Mouse (Mus musculus): ENCODE data around the gene D10Wsu102e.
"Not testable (repeated sequence)": the region's sequence is repeated elsewhere in the genome, so short reads cannot be mapped to it uniquely, and the experiment has no call there.

D10Wsu102e gene

DNA sequence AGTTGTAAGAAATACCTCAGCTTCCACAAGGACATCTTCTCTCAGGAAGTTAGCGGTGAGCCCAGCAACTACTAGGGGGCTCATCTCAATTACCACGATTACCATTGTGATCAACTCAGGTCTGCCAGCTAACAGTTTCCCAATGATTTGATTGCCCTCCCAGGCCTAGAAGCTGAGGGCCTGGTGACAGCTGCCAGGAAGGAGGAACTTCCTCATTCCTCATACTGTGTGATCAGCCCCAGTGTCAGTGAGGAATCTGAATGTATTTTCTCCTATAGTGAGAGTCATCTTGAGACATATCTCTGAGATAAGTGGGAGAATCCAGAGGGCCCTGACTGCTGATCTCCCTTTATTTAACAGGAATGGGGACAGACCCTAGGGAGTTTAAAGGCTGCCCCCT, 37.3 kb downstream of the D10Wsu102e start:
- peak; percentile 10 for DNase-seq (ENCODE audit: low read depth, low spot score)
- Histone ChIP-seq H3K27me3 (ENCODE audit: control insufficient read depth, insufficient read depth, low read length, poor library complexity, severe bottlenecking) (no peaks in the 10 kb centered on the region), H3K36me3 (ENCODE audit: control insufficient read depth, insufficient read depth, low read length, poor library complexity, severe bottlenecking) (no peaks in the 10 kb centered on the region)

DNA sequence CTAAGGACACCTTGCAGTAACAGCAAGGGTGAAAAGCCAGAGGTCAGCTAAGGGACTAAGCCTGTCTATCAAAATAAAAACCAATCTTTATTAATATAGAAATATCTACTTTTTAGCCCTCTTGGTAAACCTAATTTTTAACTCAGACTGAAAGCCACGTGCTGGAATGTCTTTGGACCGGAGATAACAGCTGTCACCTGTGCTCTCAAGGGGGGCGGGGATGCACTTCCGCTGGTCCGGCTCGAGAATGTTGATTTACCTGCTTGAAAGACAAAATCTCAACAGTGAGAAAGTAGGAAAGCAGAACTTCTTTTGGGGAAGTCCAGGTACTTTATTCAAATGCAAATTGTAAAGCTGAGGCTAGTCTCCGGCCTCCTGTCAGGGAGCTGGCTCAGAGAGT, 40.9 kb downstream of the D10Wsu102e start:
- DNase-seq (ENCODE audit: low read depth, low spot score): peak; percentile 54
- H3K27me3 ChIP-seq (ENCODE audit: control insufficient read depth, insufficient read depth, low read length, poor library complexity, severe bottlenecking); H3K36me3 ChIP-seq (ENCODE audit: control insufficient read depth, insufficient read depth, low read length, poor library complexity, severe bottlenecking): not testable (repeated sequence)

DNA sequence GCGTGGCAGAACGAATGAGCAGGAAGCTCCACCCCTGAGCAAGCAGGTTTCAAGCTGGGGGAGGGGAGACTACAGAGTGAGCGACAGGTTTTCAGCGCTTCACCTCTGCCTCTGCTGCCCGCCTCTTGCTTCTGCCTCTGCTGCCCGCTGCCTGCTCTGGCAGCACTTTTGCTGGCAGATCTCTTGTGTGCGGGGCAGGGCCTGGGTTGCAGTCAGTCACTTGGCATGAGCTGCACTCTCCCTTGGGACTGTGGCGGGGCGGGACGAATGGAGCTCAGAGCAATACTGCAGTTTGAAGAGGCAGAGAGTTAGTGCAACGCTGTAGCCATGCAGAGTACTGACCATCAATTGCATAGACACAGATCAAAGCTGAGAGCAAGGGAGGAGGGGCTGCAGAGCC, 45.0 kb downstream of the D10Wsu102e start:
- no peak for DNase-seq (ENCODE audit: low read depth, low spot score)
- H3K36me3 ChIP-seq (ENCODE audit: control insufficient read depth, insufficient read depth, low read length, poor library complexity, severe bottlenecking): peaks cover 1% of the 10 kb centered on the region; the same call in 1 of the 2 replicates
- no peaks in the 10 kb centered on the region for H3K27me3 ChIP-seq (ENCODE audit: control insufficient read depth, insufficient read depth, low read length, poor library complexity, severe bottlenecking)

DNA sequence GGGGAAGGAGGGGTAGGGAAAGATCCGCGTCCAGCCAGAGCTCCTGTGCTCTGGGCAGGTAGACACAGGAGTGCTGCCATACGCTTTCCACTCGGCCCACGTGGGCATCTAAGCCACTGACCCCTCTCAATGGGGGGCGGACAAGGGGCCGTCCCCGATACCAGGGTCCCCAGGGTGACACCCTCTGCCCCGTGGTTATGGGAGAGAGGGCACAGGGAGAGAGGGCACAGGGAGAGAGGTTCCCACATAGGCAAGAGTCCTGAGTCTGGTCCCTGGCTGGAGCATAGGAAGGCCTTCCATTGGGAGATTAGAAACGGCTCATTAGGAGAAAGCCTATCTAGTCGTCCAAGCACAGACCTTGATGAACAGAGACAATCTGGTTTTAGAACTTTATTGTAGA, 45.7 kb downstream of the D10Wsu102e start:
- Histone ChIP-seq H3K36me3 (ENCODE audit: control insufficient read depth, insufficient read depth, low read length, poor library complexity, severe bottlenecking) (peaks cover 1% of the 10 kb centered on the region; the same call in 1 of the 2 replicates), H3K27me3 (ENCODE audit: control insufficient read depth, insufficient read depth, low read length, poor library complexity, severe bottlenecking) (no peaks in the 10 kb centered on the region)
- DNase-seq (ENCODE audit: low read depth, low spot score): no peak

DNA sequence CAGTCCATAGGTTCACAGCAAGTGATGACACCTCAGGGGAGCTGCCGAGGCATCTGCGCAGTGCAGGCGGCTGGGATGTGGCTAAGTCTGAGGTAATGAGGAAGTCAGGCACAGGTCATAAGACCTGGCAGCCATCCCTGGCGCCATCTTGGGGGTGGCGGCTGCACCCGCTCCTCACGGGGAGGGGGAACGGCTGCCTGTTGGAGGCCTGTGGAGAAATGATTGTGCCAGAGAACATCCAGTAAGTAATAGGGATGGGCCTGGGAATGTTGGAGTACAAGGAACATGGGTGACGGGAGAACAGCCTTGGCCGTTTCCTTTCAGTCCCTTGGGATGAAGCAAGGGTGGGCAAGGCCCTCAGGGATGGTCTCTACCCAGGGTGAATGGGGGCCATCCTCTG, 47.1 kb downstream of the D10Wsu102e start:
- no peak for DNase-seq (ENCODE audit: low read depth, low spot score)
- H3K27me3 ChIP-seq (ENCODE audit: control insufficient read depth, insufficient read depth, low read length, poor library complexity, severe bottlenecking): no peaks in the 10 kb centered on the region
- H3K36me3 ChIP-seq (ENCODE audit: control insufficient read depth, insufficient read depth, low read length, poor library complexity, severe bottlenecking): peaks cover 1% of the 10 kb centered on the region; the same call in 1 of the 2 replicates

DNA sequence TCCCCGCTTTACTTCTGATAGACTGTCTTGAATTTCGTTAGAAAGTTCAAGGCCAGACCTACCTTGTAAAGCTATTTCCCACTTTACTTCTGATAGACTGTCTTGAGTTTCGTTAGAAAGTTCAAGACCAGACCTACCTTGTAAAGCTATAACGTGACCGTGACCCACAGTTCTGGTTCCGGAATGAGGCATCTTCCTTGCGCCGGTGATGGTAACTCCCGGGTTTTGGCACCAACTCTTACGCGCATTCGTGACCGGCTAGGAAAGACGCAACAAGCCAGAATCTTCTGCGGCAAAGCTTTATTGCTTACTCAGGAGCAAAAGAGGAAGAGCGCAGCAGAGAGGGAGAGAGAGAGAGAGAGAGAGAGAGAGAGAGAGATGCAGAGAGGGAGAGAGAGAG, 58.4 kb downstream of the D10Wsu102e start:
- not testable (repeated sequence) for H3K36me3 ChIP-seq (ENCODE audit: control insufficient read depth, insufficient read depth, low read length, poor library complexity, severe bottlenecking); H3K27me3 ChIP-seq (ENCODE audit: control insufficient read depth, insufficient read depth, low read length, poor library complexity, severe bottlenecking); DNase-seq (ENCODE audit: low read depth, low spot score)

DNA sequence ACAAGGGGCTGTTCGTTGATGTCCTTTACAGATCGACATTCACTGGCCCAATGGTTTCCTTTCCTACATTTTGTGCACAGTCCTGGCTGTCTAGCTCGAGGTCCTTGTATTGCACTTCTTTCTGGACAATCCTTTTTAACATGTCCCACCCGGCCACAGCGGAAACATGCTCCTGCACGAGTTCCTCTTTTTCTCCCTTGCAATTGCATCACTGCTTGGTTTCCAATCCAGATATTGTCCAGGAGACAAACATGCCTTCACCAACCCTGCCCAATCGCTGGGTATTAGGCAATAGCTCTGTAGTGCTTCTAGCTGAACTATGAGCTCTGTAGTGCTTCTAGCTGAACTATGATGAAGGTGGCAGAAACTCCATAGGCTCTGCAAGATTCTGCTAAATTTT, 88.6 kb downstream of the D10Wsu102e start:
- Histone ChIP-seq H3K36me3 (ENCODE audit: control insufficient read depth, insufficient read depth, low read length, poor library complexity, severe bottlenecking) (no peaks in the 10 kb centered on the region), H3K27me3 (ENCODE audit: control insufficient read depth, insufficient read depth, low read length, poor library complexity, severe bottlenecking) (no peaks in the 10 kb centered on the region)
- DNase-seq (ENCODE audit: low read depth, low spot score): no peak

DNA sequence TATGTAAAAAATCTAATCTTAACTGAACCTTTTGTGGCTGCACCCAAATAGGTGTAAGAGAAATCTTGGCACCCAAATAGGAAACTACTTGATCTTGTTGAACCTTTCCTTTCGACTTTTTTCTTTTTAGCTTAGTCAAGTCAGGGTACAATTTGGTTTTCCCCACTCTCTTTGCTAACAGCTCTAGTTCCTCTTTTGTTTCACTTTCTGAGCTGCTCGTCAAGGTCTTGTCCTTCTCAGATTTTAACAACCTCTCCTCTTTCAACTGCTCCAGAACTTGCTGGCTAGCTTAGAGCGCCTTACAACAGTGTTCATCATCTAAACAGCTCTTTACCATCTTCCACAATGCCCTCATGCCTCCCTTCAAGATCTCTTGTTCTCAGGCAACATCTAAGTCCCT, 97.5 kb downstream of the D10Wsu102e start:
- DNase-seq (ENCODE audit: low read depth, low spot score): peak; percentile 3
- Histone ChIP-seq H3K27me3 (ENCODE audit: control insufficient read depth, insufficient read depth, low read length, poor library complexity, severe bottlenecking) (no peaks in the 10 kb centered on the region), H3K36me3 (ENCODE audit: control insufficient read depth, insufficient read depth, low read length, poor library complexity, severe bottlenecking) (no peaks in the 10 kb centered on the region)

DNA sequence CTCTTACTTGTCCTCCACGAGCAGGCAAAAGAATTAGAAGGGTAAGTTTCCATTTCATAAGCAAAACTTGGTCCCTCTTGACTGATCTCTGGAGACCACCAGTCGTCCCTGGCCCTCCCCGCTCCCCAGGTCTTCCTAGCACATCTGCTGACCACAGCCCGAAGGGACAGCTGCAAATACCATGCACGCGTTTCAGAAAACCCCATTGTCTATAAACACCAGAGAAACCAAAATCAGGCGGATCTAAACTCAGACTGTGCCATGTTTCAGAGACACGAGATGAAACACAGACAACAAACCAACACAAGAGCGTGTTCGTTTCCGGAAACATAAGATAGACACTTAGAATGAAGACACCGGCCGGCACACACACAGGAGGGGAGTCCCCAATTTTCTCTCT, 115.2 kb downstream of the D10Wsu102e start:
- Histone ChIP-seq H3K36me3 (ENCODE audit: control insufficient read depth, insufficient read depth, low read length, poor library complexity, severe bottlenecking) (no peaks in the 10 kb centered on the region), H3K27me3 (ENCODE audit: control insufficient read depth, insufficient read depth, low read length, poor library complexity, severe bottlenecking) (no peaks in the 10 kb centered on the region)
- DNase-seq (ENCODE audit: low read depth, low spot score): no peak

DNA sequence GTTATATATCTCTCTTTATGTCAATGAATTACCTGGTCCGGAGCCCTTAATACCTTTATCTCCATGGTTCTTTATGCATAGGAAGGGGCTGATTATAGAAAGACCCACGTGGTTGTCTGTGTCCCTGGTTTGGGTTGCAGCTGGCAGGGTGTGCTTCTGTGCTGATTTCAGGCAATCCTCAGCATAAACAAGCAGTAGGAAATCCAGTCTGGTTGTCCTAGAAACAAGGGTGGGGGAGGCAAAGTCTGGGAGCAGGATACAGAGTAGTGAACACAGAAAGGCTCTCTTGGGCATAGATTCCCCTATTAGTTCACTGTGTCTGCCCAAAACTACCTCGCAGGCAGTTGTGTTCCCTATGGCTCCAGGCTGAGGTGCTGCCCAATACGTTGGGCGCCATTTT, 117.3 kb downstream of the D10Wsu102e start:
- H3K27me3 ChIP-seq (ENCODE audit: control insufficient read depth, insufficient read depth, low read length, poor library complexity, severe bottlenecking): no peaks in the 10 kb centered on the region
- H3K36me3 ChIP-seq (ENCODE audit: control insufficient read depth, insufficient read depth, low read length, poor library complexity, severe bottlenecking): no peaks in the 10 kb centered on the region
- DNase-seq (ENCODE audit: low read depth, low spot score): no peak

DNA sequence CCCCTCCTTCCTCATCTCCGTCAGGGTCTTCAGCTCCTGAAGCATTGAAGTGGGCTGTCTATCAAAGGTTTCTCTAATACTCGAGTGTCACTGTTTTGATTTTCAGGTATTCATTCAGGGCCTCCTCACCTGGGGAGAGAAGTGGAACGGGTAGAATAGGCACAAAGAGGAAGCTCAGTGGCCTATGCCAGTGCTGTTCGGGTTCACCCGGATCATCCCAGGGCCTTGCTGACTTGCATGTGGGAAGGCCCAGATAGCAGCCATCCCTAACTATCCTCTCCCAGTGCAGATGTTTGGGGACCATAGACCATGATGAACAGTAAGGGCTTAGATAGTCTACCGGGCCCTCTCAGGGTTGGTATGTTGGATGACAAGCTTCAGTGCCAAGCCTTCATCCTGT, 130.5 kb downstream of the D10Wsu102e start:
- no peaks in the 10 kb centered on the region for H3K36me3 ChIP-seq (ENCODE audit: control insufficient read depth, insufficient read depth, low read length, poor library complexity, severe bottlenecking)
- DNase-seq (ENCODE audit: low read depth, low spot score): no peak
- H3K27me3 ChIP-seq (ENCODE audit: control insufficient read depth, insufficient read depth, low read length, poor library complexity, severe bottlenecking): no peaks in the 10 kb centered on the region

DNA sequence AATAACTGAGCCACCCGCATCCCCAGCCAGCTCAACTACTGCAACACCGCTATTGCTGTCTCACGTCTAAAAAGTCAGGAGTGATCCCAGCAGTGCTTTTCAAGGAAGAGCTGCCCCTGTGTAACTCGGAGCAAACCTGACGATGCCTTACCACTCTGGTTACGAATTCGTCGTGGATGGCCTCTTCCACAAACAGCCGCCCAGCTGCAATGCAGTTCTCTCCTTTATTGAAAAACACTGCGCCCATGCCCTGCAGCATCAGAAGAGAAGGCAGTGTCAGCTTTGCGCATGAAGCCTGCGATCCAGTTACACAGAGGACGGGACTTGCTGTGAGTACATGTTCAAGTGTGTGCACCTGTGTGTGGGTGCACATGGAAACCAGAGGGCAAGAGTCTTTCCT, 137.3 kb downstream of the D10Wsu102e start:
- DNase-seq (ENCODE audit: low read depth, low spot score): no peak
- H3K36me3 ChIP-seq (ENCODE audit: control insufficient read depth, insufficient read depth, low read length, poor library complexity, severe bottlenecking): no peaks in the 10 kb centered on the region
- H3K27me3 ChIP-seq (ENCODE audit: control insufficient read depth, insufficient read depth, low read length, poor library complexity, severe bottlenecking): no peaks in the 10 kb centered on the region

DNA sequence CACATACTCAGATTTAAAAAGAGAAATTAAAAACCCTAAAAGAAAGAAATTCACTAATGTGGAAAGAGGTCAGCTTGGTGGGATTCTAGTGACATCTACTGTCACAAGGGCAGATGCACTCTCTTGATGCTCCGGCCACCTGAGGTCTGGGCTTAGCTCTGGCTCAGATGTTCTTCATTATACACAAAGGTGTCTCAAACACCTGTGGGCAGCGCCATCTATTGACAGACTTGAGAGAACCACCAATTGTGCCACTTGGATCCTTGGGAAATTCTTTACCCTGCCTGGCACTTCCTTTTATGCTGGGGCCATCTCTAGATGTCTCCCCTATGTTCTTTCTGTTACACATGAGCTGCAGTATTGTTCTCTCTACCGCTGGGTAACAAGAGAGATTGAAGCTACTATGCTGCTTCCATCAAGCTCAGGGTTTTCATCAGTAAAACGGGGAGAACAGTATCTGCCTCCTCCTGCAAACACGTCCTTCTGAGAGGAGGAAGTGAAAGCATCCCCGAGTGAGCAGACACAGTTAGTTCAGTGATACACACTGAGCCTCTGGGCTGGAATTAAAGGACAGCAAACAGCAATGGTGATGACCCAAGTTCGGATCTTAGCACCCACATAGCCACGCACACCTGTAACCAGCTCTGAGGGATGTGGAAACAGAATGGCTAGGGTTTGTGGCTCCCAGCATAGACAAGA, 149.1 kb downstream of the D10Wsu102e start:
- Histone ChIP-seq H3K27me3 (ENCODE audit: control insufficient read depth, insufficient read depth, low read length, poor library complexity, severe bottlenecking) (no peaks in the 10 kb centered on the region), H3K36me3 (ENCODE audit: control insufficient read depth, insufficient read depth, low read length, poor library complexity, severe bottlenecking) (no peaks in the 10 kb centered on the region)
- DNase-seq (ENCODE audit: low read depth, low spot score): peak; percentile 77

DNA sequence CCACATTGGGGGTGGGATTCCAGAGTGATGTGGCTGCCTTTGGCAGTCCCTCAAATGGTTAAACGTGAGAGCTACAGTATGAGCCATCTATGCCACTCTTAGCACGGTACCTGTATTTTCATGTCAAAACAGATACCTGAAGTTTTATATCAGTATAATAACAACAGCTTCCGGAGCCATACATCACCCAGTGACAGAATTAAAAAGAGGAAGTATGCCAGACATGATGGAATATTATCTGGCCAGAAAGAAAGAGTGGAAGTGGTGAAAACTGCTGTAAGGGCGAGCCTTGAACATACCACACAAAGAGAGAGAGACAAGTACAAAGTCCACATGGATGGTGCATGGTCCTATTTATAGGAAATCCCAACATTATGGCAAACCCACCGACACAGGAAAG, 151.3 kb downstream of the D10Wsu102e start:
- no peak for DNase-seq (ENCODE audit: low read depth, low spot score)
- Histone ChIP-seq H3K27me3 (ENCODE audit: control insufficient read depth, insufficient read depth, low read length, poor library complexity, severe bottlenecking) (no peaks in the 10 kb centered on the region), H3K36me3 (ENCODE audit: control insufficient read depth, insufficient read depth, low read length, poor library complexity, severe bottlenecking) (no peaks in the 10 kb centered on the region)

DNA sequence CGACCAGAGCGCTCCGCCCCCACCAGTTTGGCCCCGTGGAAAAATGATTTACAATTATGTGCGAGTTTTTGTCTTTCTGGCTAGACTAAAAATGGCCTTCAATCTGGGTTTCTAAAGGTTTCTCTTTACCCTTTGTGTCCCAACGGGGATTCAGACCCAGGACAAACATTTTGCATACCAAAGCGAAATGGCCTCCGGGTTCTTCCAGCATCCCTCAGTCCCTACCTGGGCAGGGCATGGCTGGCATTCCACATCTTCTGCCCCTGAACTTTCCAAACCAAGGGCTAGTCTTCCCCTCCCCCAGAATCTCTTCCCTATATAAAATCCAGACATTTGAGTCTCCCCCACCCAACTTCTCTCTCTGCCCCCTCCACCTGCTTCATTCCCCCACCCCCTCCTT, 153.7 kb downstream of the D10Wsu102e start:
- no peaks in the 10 kb centered on the region for H3K36me3 ChIP-seq (ENCODE audit: control insufficient read depth, insufficient read depth, low read length, poor library complexity, severe bottlenecking)
- no peaks in the 10 kb centered on the region for H3K27me3 ChIP-seq (ENCODE audit: control insufficient read depth, insufficient read depth, low read length, poor library complexity, severe bottlenecking)
- DNase-seq (ENCODE audit: low read depth, low spot score): no peak

DNA sequence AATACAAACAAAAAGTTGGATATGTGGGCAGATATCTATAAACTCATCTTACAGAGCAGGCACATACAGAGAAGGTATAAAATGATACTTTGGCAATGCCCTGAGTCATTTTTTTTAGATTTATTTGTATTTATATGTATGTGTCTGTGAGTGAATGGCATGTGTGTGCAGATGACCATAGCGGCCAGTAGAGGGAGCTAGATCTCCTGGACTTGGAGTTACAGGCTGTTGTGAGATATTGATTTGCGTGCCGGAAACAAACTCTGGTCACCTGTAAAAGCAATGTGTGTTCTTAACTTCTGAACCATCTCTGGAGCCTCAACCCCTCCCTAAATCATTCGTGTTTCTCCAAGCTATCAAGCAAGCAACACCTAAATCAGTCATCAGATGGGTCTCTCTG, 161.0 kb downstream of the D10Wsu102e start:
- DNase-seq (ENCODE audit: low read depth, low spot score): peak; percentile 18

More for the DNA sequence above, 161.0 kb downstream of the D10Wsu102e start:
- Histone ChIP-seq H3K36me3 (ENCODE audit: control insufficient read depth, insufficient read depth, low read length, poor library complexity, severe bottlenecking) (no peaks in the 10 kb centered on the region), H3K27me3 (ENCODE audit: control insufficient read depth, insufficient read depth, low read length, poor library complexity, severe bottlenecking) (no peaks in the 10 kb centered on the region)
